Mouse (Mus musculus) adrenal gland, postnatal 36 days (tissue): ENCODE measurements around the gene Cfap43. TPM values are rescaled to one million over a fixed set of nuclear protein-coding genes. Genes with fewer than 3 reads are reported as not detected.

Experiments used
- DNase-seq, 2 experiments: peaks; one replicate each; pipeline ENCODE4 v3.0.0; 2021; ENCODE audit warnings: mixed read lengths in 1 of 2
- long read RNA-seq, 2 experiments: library from polyadenylated mRNA; stranded (forward); transcript quantifications; one replicate each; pipeline ENCODE4 v2.0.0; 2021; ENCODE audit warnings: borderline sequencing depth in 2 of 2
- total RNA-seq, 2 experiments: library from RNA; stranded (reverse); gene quantifications; 2 replicates each; pipeline ENCODE4 v1.2.3; 2021

The Cfap43 gene
- not detected for total RNA-seq
- long read RNA-seq, experiment 1, partial matches to known transcripts, result 0 of 1 reads
- long read RNA-seq, experiment 1, other reads (novel, unspliced or antisense), result 1 of 1 reads
- long read RNA-seq, experiment 2, result 0 reads

DNA sequence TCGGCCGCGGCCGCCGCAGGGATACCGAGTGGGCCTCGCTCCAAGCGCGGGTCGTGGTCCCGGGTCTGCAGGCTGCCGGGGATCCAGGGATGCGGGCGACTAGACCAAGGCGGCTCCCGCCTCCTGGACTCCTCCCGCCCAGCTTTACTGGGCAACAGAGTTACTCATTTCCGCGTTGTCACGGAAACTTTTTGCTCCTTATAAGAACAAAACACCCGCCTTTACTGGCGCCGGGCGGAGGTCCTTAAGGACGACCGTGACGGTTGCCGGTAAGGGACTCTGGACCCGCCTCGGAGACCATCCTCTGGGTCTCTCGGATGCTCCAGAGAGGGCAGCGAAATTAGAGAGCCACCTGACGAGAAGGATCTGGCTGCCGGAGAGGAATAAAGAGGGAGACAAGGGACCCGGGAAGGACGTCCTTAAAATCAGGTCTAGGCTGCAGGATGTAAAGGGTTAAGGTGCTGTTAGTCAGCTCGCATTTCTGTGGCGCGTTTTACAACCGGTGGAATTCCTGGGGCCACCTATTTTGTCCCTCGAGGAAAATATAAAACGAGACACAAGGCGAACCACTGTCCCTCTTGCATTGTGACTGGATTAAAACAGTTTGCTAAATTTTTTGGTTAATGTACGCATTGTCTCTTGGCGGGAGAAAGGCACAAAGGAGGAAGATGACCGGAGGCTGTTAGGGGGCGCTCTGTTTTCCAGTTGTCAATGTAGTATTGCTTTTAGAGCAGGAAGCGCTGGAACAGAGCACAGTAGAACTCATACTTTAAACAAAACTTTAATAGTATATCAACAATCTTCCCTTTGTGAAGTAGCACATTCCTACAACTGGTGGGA lies at the start of gene Cfap43, which contains the start of gene Itprip:
Gene Cfap43, minus strand, starts transcription at position 162 of the 840 bp plus-strand sequence.
Gene Itprip, minus strand, starts transcription at position 174 of the 840 bp plus-strand sequence.
- peak; percentile 82 to 85 for DNase-seq

GRCm38 (mm10) chr19:47958181-47958580 lies 39.1 kb upstream of the Cfap43 start:
- DNase-seq, result no peak

GRCm38 (mm10) chr19:47953169-47953568 lies 34.1 kb upstream of the Cfap43 start:
- no peak for DNase-seq

- DNase-seq, result no peak
Measured at GRCm38 (mm10) chr19:47950946-47951345, 31.9 kb upstream of the Cfap43 start.

DNA sequence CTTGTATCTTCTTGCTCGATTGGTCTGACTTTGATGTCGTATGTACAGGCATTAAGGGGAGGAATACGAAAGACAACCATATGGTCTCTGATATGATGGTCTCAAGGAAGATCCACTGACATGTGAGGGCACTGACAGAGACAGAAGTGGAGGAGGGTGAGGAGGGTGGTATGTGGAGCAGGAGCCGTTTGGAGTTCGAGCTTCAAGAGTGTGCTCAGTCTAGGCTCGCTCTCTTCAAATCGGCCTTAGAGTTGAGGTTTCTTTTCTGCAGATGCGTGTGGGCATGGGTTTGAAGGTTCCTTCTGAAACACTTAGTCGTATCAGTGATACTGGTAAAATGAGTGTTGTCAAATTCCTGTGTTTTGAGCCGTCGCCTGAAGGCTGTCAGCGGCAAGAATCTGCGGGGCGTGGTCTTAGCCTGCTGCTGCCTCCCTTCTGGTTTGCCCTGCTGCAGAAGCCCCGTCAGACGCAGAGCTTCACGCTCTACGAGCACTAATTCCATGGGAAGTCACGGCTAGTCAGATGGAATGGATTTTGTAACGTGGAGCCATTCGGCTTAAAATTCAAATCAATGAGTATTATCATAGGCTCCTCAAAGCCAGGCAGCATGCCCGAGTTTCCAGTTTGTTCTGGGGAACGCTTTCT lies 27.9 kb upstream of the Cfap43 start:
- DNase-seq, result no peak

GRCm38 (mm10) chr19:47939361-47939760 lies 20.3 kb upstream of the Cfap43 start:
- no peak for DNase-seq

DNA sequence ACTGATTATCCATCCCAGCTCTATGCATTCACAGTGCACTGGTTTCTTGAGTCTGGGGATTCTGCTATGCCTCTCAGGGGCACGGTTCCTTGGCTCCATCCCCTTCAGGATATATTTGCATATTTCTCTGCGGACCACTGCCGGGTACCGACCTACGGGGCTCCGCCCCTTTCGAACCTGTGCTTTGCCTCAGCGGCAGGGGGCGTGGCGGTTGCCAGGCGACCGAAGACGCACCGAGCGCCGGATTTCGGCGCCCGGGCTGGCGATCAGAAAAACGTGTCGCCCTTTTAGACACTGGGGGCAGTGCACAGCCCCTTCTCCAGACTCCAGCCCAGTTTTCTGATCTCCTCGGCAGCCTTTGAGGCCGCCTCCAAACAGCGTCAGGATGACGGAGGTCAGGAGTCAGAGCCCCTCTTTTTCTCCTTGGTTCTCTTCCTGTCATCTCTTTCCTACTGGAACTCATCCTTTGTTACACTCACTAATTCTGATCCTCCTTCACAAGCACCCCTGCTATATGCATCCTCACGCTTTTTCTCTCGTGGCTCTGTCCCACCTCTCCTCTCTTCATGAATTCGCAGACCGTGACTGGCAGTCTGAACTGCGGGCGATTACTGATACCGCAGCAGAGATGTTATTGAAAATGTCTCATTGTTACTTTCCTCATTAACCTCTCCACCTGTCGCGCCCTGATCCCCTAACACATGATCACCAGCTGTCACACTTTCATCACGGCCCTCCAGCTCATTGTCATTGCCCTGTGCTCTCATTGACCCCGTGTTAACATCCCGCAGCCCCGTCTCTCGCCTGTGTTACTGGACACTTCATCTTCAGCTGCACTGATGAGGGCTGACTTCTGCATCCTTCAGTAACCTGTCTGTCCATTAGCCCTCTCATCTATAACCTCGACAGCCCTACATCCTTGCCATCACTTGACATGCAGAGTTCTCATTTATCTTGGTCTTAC lies 18.6 kb upstream of the Cfap43 start, which contains the start of gene Cfap58:
Gene Cfap58, plus strand, starts transcription at position 233 of the 964 bp plus-strand sequence.
- DNase-seq, result peak; percentile 58 to 70

DNA sequence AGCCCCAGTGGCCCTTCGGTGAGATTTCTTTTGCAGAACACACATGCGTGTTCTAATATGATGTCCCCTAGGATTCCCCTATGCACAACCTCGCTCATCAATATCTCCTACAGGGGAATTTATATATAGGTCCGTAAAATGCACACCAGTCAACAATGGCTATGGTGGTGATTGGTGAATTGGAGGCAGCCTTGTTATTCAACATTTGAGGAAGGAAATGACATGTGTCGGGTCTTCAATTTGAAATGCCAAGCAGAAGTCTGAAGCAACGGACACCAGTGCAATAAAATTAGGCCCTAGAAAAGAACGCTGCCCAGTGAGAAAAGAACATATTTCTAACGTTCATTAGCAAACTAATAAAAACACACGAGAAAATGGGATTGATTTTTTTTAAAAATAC lies 17.9 kb upstream of the Cfap43 start:
- DNase-seq, result no peak

- no peak for DNase-seq
Measured at GRCm38 (mm10) chr19:47936490-47936889, 17.4 kb upstream of the Cfap43 start.

- DNase-seq, result no peak
Measured at GRCm38 (mm10) chr19:47935530-47935929, 16.4 kb upstream of the Cfap43 start.

- DNase-seq, result no peak
Measured at GRCm38 (mm10) chr19:47934636-47935238, 15.7 kb upstream of the Cfap43 start.

DNA sequence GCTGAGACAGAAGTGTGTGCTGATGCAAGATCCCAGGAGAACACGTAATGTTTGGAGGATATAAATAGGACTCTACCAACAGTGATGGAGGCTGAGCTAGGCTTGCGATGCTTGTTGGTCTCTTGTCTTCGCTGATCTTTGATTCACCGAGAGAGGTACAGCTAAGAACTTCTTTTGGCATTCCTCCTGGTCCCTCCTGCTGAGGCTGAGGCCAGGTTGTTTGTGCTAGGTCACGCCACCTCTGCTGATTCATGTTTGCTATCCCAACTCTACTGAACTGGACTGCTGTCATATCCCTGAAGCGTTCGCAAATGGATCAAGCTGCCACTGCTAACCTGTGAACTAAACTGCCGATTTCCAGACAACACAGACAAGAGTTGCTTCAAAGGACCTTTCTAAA lies 15.1 kb upstream of the Cfap43 start:
- no peak for DNase-seq

GRCm38 (mm10) chr19:47931982-47932638 lies 13.0 kb upstream of the Cfap43 start:
- DNase-seq, result no peak

GRCm38 (mm10) chr19:47929043-47929442 lies 10.0 kb upstream of the Cfap43 start:
- DNase-seq, result no peak

DNA sequence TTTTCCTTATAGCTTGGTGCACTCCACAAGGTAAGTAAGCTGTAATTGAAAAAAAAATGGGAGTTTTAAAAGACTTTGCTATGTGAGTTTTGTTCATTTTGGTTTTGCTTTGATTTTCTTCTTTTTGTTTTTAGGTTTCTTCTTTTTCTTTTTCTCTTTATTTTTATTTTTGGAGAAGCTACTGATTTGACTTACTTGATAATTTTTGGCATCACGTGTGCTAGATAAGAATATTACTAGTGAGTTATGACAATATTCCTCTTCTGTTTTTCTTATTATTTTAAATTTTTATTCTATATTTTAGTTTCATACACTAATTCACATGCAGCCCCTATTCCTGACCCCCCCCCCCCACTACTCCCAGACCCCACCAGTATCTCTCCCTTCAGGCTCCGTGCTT lies 7.9 kb upstream of the Cfap43 start:
- no peak for DNase-seq

DNA sequence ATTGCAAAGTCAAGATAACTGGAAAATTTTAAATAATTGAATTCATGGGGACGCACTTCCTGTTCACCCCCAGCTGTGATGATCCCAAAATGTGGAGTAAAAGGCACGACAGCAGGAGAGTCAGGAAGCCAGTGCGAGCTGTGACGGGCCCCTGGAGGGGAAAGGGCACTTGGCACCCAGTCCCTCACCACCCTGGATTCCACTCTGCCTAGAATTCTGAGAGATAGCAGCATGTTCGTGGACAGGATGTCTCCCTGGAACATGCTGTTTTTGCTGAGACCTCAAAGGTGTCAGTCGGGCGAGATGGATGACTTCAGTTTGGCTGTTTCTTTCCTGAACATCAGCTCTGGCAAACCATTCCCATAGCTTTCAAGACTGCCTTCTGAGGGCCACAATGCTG lies 6.7 kb upstream of the Cfap43 start:
- DNase-seq, result peak; percentile 47 to 51

GRCm38 (mm10) chr19:47919966-47920375 lies 884 bp upstream of the Cfap43 start:
- no peak for DNase-seq

- no peak for DNase-seq
Measured at GRCm38 (mm10) chr19:47918455-47919101, 509 bp downstream of the Cfap43 start.

GRCm38 (mm10) chr19:47918016-47918415 lies 1.1 kb downstream of the Cfap43 start:
- DNase-seq, result no peak

GRCm38 (mm10) chr19:47917396-47917795 lies 1.7 kb downstream of the Cfap43 start:
- DNase-seq, result no peak
